Mouse (Mus musculus): ENCODE measurements around the gene Gck. TPM values are rescaled to one million over a fixed set of nuclear protein-coding genes. Genes with fewer than 3 reads are reported as not detected.

Gene Gck
- polyA plus RNA-seq, 1 experiment from 2014 or later, result 2.5 TPM

DNA sequence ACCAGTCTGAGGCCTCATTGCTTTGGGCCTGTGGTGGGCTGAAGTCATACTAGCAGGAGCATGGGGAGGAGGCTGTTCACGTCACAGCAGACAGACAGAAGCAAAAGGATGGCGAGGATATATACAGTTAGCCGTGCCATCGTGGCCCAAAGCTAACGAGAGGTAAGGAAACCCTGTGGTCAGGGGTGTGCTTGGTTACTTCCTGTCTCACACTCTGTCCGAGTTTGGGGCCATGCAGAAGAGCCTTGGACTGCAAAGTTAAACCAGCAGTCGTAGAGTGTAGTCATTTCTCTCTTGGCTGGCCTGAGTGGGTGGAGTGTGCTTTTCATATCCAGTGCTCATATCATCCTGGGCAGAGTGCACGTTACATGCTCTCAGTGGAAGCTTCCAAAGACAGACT is 67.4 kb downstream of the Gck start:
- Histone ChIP-seq H3K4me1 (peaks cover 33% of the 10 kb centered on the region), H3K27ac (replicated peaks) (no peak overlapping the region), H3K4me3 (no peak overlapping the region), H3K9me3 (replicated peaks) (no peaks in the 10 kb centered on the region), H3K27me3 (ENCODE audit: low read depth, poor library complexity, severe bottlenecking) (no peaks in the 10 kb centered on the region), H3K36me3 (no peaks in the 10 kb centered on the region)
- 87% methylated on average over 8 of the region's 8 CpGs for WGBS
- DNase-seq (ENCODE audit: low spot score), result no peak

DNA sequence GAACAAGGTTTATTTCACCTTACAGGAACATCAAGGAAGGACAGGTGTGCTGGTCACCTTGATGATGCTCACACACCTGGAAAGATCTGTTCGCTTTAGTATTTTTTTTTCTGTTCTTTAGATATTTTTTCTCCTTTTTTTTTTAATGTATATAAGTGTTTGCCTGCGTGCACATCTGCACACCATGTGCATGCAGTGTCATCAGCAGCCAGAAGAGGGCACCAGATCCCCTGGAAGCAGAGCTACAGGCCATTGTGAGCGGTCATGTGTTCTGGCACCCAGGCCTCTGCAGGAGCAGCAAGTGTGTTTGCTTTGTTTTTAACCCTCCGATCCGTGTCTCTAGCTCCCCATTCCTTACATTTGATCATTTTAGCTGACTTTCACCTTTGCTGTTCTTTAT is 70.0 kb downstream of the Gck start:
- no peaks in the 10 kb centered on the region for H3K9me3 ChIP-seq (replicated peaks)
- no peak overlapping the region for H3K27ac ChIP-seq (replicated peaks)
- H3K27me3 ChIP-seq (ENCODE audit: low read depth, poor library complexity, severe bottlenecking), result no peaks in the 10 kb centered on the region
- 47% methylated on average over 5 of the region's 5 CpGs for WGBS
- H3K36me3 ChIP-seq, result peaks cover 19% of the 10 kb centered on the region
- DNase-seq (ENCODE audit: low spot score), result peak; percentile 74
- no peak overlapping the region for H3K4me3 ChIP-seq
- H3K4me1 ChIP-seq, result peaks cover 32% of the 10 kb centered on the region

DNA sequence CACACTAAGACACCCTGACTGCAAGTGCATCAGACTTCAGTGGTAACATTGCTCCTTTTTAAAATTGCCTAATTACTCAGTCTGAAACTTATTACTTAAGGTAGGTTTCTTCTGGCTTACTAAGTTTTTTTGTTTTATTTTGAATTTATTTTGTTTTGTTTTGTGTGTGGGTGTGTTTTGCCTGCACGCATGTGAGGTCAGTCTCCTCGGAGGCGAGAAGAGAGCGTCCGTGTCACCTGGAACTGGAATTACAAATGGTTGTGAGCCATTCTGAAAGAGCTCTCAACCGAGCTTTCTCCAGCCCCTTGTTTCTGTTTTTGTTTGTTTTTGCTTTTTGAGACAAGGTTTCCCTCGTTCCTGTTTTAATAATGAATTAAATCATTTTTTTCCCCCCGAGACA is 71.2 kb downstream of the Gck start:
- Histone ChIP-seq H3K4me3 (peak overlapping the region; percentile 68), H3K4me1 (peaks cover 32% of the 10 kb centered on the region), H3K27ac (replicated peaks) (peak overlapping the region; percentile 92), H3K27me3 (ENCODE audit: low read depth, poor library complexity, severe bottlenecking) (no peaks in the 10 kb centered on the region), H3K9me3 (replicated peaks) (no peaks in the 10 kb centered on the region), H3K36me3 (peaks cover 32% of the 10 kb centered on the region)
- DNase-seq (ENCODE audit: low spot score), result no peak
- WGBS, result 63% methylated on average over 8 of the region's 8 CpGs

DNA sequence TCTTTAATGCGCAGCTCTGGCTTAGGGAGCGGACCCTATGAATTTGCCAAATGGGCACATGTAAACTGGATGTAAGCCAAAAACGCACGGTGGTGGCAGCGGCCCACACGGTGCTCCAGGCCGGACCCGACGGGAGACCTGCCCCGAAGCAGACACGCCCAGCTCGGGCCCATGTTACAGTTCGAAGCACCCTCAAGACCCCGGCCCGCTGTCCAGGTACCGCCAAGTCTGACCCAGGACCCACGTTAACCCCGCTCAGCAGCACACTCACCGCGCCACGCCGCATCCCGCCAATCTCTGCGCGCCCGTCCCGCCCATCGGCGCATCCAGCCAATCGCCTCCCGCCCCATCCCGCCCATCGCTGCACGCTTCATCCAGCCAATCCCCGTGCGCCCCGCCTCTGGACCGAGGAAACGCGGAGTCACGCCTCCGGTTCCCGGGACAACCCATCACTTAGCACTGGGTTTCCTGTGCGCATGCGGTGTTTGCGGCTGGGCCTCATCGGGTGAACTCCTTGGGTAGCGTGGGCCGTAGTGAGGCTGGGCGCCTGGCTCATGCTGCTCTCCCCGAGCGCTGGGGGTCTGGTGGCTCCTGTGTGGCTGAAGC is 71.9 kb downstream of the Gck start, which contains the start of gene Pold2:
Gene Pold2 (minus strand): TSS at position 372 of the 606 bp plus-strand sequence.
- peak; percentile 99 for DNase-seq (ENCODE audit: low spot score)
- under 1% methylated on average over 52 of the region's 52 CpGs for WGBS
- H3K36me3 ChIP-seq, result peaks cover 38% of the 10 kb centered on the region
- no peaks in the 10 kb centered on the region for H3K9me3 ChIP-seq (replicated peaks)
- H3K4me1 ChIP-seq, result peaks cover 32% of the 10 kb centered on the region
- peak within 1 kb of the TSS; percentile 68 for H3K4me3 ChIP-seq
- peak within 1 kb of the TSS; percentile 92 for H3K27ac ChIP-seq (replicated peaks)
- H3K27me3 ChIP-seq (ENCODE audit: low read depth, poor library complexity, severe bottlenecking), result no peaks in the 10 kb centered on the region

DNA sequence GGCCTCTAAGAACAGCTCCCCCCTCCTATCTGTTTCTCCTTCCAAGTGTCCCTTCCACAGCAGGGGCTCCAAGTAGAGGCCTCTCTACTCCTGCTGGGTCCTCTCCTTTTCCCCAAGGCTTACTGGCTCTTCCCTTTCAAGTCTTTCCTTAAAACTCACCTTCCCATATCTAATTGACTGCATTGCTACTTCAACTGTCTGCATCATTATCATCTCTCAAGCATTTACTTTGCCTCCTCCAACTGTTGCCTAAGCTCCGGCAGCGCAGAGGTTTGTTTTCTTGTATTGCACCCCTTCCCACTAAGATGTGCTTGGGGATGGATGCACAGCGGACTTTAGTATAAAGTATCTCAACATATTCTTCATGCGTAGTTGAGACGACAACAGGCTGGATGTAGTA is 72.5 kb downstream of the Gck start:
- Histone ChIP-seq H3K36me3 (peaks cover 44% of the 10 kb centered on the region), H3K27me3 (ENCODE audit: low read depth, poor library complexity, severe bottlenecking) (no peaks in the 10 kb centered on the region), H3K4me1 (peaks cover 32% of the 10 kb centered on the region), H3K9me3 (replicated peaks) (no peaks in the 10 kb centered on the region), H3K4me3 (peak overlapping the region; percentile 68), H3K27ac (replicated peaks) (peak overlapping the region; percentile 92)
- DNase-seq (ENCODE audit: low spot score), result no peak
- WGBS, result 7% methylated on average over 5 of the region's 5 CpGs

DNA sequence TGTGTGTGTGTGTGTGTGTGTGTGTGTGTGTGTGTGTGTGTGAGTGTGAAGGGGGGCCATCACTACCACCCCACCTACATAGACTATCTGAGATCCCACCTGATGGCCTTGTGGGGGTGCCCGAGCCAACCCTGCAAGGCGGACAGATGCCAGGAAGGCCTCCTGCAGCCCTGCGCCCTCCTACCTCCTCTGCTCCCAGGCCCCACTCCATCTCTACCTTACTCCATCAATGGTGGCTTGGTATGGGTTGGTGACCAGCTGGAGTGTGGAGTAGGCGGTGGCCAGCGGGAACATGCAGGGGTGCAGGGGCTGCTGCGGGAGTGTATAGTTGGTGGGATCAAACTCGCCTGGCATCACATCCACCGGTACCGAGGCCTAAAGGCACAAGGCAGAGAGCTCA is 76.7 kb downstream of the Gck start:
- 97% methylated on average over 9 of the region's 9 CpGs for WGBS
- H3K27ac ChIP-seq (replicated peaks), result no peak overlapping the region
- H3K4me1 ChIP-seq, result peaks cover 21% of the 10 kb centered on the region
- H3K36me3 ChIP-seq, result peaks cover 82% of the 10 kb centered on the region
- DNase-seq (ENCODE audit: low spot score), result no peak
- H3K27me3 ChIP-seq (ENCODE audit: low read depth, poor library complexity, severe bottlenecking), result no peaks in the 10 kb centered on the region
- no peaks in the 10 kb centered on the region for H3K9me3 ChIP-seq (replicated peaks)
- no peak overlapping the region for H3K4me3 ChIP-seq

DNA sequence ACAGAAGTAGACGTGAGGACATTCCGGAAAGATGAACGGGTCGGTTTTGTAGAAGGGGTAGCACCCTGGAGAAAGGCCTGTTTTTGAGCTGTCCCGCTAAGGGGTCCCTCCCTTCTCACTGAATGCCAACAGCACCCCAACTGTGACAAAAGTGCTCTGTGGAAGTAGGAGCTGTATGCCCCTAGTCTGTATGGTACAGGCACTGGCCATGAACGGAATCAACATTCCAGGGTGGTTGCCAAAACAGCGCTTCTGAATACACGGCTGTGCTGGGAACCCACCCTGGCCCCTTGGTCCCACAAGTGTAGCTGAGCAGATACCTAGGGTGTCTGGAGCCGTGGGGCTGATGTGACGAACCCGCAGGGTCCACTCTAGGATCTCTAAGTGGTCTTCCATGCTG is 77.2 kb downstream of the Gck start:
- Histone ChIP-seq H3K4me3 (no peak overlapping the region), H3K36me3 (peaks cover 82% of the 10 kb centered on the region), H3K4me1 (peaks cover 20% of the 10 kb centered on the region), H3K27me3 (ENCODE audit: low read depth, poor library complexity, severe bottlenecking) (no peaks in the 10 kb centered on the region), H3K9me3 (replicated peaks) (no peaks in the 10 kb centered on the region), H3K27ac (replicated peaks) (no peak overlapping the region)
- DNase-seq (ENCODE audit: low spot score), result no peak
- WGBS, result 93% methylated on average over 11 of the region's 11 CpGs

DNA sequence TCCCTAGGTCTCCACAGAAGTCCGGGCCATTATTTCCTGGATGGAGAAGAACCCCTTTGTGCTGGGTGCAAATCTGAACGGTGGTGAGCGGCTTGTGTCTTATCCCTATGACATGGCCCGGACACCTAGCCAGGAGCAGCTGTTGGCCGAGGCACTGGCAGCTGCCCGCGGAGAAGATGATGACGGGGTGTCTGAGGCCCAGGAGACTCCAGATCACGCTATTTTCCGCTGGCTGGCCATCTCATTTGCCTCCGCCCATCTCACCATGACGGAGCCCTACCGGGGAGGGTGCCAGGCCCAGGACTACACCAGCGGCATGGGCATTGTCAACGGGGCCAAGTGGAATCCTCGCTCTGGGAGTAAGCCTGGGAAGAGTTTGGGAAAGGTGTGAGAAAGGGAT is 79.8 kb downstream of the Gck start:
- 95% methylated on average over 16 of the region's 16 CpGs for WGBS
- H3K4me3 ChIP-seq, result no peak overlapping the region
- no peak for DNase-seq (ENCODE audit: low spot score)
- no peak overlapping the region for H3K27ac ChIP-seq (replicated peaks)
- H3K9me3 ChIP-seq (replicated peaks), result no peaks in the 10 kb centered on the region
- peaks cover 64% of the 10 kb centered on the region for H3K36me3 ChIP-seq
- H3K27me3 ChIP-seq (ENCODE audit: low read depth, poor library complexity, severe bottlenecking), result no peaks in the 10 kb centered on the region
- H3K4me1 ChIP-seq, result peaks cover 4% of the 10 kb centered on the region; the same call in 1 of the 2 replicates

DNA sequence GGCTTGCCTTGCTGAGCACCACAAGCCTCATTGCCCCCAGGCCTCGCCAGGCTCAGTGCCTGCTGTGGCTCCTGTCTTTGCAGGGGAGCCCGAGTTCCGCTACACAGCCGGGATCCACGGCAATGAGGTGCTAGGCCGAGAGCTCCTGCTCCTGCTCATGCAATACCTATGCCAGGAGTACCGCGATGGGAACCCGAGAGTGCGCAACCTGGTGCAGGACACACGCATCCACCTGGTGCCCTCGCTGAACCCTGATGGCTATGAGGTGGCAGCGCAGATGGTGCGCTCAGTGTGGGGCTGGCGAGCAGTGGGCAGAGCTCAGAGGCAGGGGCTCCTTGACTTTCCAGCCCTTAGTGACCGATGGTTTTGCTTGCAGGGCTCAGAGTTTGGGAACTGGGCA is 80.5 kb downstream of the Gck start:
- H3K9me3 ChIP-seq (replicated peaks), result no peaks in the 10 kb centered on the region
- DNase-seq (ENCODE audit: low spot score), result no peak
- peaks cover 1% of the 10 kb centered on the region; the same call in 1 of the 2 replicates for H3K27me3 ChIP-seq (ENCODE audit: low read depth, poor library complexity, severe bottlenecking)
- H3K4me1 ChIP-seq, result peaks cover 4% of the 10 kb centered on the region; the same call in 1 of the 2 replicates
- H3K36me3 ChIP-seq, result peaks cover 57% of the 10 kb centered on the region
- no peak overlapping the region for H3K4me3 ChIP-seq
- 91% methylated on average over 16 of the region's 16 CpGs for WGBS
- H3K27ac ChIP-seq (replicated peaks), result no peak overlapping the region

DNA sequence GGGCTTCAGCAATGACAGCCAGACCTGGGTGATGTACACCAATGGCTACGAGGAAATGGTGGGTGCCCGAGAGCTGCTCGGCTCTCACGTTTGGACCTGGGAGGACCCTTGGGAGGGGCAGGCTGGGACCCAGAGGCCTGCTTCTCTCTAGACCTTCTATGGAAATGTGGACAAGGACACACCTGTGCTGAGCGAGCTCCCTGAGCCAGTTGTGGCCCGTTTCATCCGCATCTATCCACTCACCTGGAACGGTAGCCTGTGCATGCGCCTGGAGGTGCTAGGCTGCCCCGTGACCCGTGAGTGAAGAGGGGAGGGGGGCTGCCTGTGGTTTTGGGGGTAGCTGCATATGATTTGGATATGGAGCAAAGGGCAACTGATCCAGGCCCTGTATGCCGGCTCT is 81.6 kb downstream of the Gck start:
- Histone ChIP-seq H3K4me3 (no peak overlapping the region), H3K4me1 (peaks cover 4% of the 10 kb centered on the region; the same call in 1 of the 2 replicates), H3K27me3 (ENCODE audit: low read depth, poor library complexity, severe bottlenecking) (peaks cover 11% of the 10 kb centered on the region), H3K27ac (replicated peaks) (no peak overlapping the region), H3K36me3 (peaks cover 47% of the 10 kb centered on the region), H3K9me3 (replicated peaks) (no peaks in the 10 kb centered on the region)
- DNase-seq (ENCODE audit: low spot score), result no peak
- 93% methylated on average over 12 of the region's 12 CpGs for WGBS

DNA sequence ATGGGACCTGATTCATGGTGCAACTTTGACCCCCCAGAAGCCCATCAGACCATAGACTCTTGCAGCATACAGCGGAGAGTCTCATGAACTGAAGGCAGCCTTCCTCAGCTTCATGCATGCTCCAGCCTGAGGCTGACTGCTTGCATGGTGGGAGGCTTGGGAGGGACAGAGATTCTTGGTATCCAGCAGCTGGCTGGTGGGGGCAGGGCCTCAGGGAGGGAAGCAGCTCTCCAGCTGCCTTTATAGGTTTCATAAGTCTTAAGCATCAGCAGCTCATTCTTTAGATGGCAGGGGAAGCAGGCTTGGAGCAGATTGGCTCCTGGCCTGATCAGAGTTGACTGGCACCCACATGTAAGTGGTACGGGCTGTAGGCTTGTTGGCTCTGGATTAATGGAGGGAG is 82.7 kb downstream of the Gck start:
- peaks cover 22% of the 10 kb centered on the region for H3K27me3 ChIP-seq (ENCODE audit: low read depth, poor library complexity, severe bottlenecking)
- WGBS, result 92% methylated on average over 2 of the region's 2 CpGs

DNA sequence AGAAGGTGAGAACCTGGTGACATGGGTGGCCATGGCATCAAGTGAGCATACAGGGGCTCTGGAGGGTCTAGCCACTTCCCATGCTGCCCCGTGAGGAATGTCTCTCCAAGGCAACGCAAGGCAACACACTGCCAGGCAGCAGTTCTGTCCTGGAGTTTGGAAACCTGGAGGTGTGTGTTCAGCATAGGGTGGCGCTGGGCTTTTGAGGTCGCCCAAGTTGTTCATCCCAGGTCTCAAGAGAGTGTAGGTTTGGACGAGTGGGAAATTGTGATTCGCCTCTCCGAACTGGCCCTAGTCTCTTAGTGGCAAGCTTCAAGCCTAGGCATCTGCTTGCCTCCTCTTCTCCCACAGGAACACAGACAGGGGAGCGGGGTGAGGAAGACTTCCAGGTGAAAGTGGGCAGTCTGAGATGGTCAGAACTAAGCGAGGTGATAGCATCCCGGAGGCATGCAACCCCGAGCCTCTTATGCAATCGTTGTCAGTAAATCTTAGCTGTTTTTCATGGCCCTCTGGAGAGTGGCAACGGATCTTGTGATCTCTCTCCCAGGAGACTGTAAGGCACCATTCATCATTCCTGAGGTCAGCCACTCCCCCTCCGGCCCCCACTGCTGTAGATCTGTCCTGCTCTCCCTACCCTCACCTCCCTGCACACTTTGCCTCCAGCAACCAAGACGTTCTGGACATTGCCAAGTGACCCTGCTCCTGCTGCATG is 87.3 kb downstream of the Gck start:
- Histone ChIP-seq H3K27ac (replicated peaks) (no peak overlapping the region; the same call in 1 of the 2 replicates), H3K4me1 (peaks cover 22% of the 10 kb centered on the region), H3K27me3 (ENCODE audit: low read depth, poor library complexity, severe bottlenecking) (peaks cover 50% of the 10 kb centered on the region), H3K4me3 (peak overlapping the region; percentile 51), H3K36me3 (no peaks in the 10 kb centered on the region), H3K9me3 (replicated peaks) (no peaks in the 10 kb centered on the region; the same call in 1 of the 2 replicates)
- WGBS, result 35% methylated on average over 15 of the region's 15 CpGs
- no peak for DNase-seq (ENCODE audit: low spot score)

More for the DNA sequence above, 82.7 kb downstream of the Gck start:
- peaks cover 11% of the 10 kb centered on the region for H3K4me1 ChIP-seq
- H3K9me3 ChIP-seq (replicated peaks), result no peaks in the 10 kb centered on the region
- DNase-seq (ENCODE audit: low spot score), result no peak
- H3K36me3 ChIP-seq, result peaks cover 35% of the 10 kb centered on the region
- no peak overlapping the region for H3K4me3 ChIP-seq
- no peak overlapping the region for H3K27ac ChIP-seq (replicated peaks)

Measured in midbrain, embryonic 10.5 days (tissue).